Mouse (Mus musculus): ENCODE results near the gene Zdhhc17. TPM values are rescaled to one million over a fixed set of nuclear protein-coding genes. Genes with fewer than 3 reads are reported as not detected.
A peak's percentile ranks its signal among the peaks of the same experiment; 100 is the strongest.

Zdhhc17 gene
- polyA plus RNA-seq, 1 experiment from 2014 or later = 27.0 TPM

- H3K36me3 ChIP-seq (ENCODE audit: insufficient read depth) = no peaks in the 10 kb centered on the region
- H3K4me3 ChIP-seq (ENCODE audit: low read depth, low read length) = no peak overlapping the region
- H3K9ac ChIP-seq = no peak overlapping the region
- no peaks in the 10 kb centered on the region for H3K4me1 ChIP-seq (ENCODE audit: insufficient read depth)
- no peaks in the 10 kb centered on the region for H3K27me3 ChIP-seq (ENCODE audit: insufficient read depth, low read length)
- 90% methylated on average over 3 of the region's 3 CpGs for WGBS
- no peak for TF ChIP-seq CTCF (IDR thresholded peaks at IDR 0.05; ENCODE audit: low read depth)
- H3K4me2 ChIP-seq = no peak overlapping the region
- H3K9me3 ChIP-seq (ENCODE audit: low read depth, low read length) = no peaks in the 10 kb centered on the region
- DNase-seq (no peak), ATAC-seq (ENCODE audit: insufficient read depth) (no peak)
- no peak overlapping the region for H3K27ac ChIP-seq (ENCODE audit: low read depth)
Observed at GRCm38 (mm10) chr10:111013265-111013664, 3.3 kb upstream of the Zdhhc17 start.

- Histone ChIP-seq H3K27me3 (ENCODE audit: insufficient read depth, low read length) (no peaks in the 10 kb centered on the region), H3K9ac (no peak overlapping the region), H3K27ac (ENCODE audit: low read depth) (no peak overlapping the region), H3K4me1 (ENCODE audit: insufficient read depth) (no peaks in the 10 kb centered on the region), H3K9me3 (ENCODE audit: low read depth, low read length) (no peaks in the 10 kb centered on the region), H3K4me2 (no peak overlapping the region), H3K4me3 (ENCODE audit: low read depth, low read length) (no peak overlapping the region), H3K36me3 (ENCODE audit: insufficient read depth) (no peaks in the 10 kb centered on the region)
- DNase-seq = no peak
- no peak for TF ChIP-seq CTCF (IDR thresholded peaks at IDR 0.05; ENCODE audit: low read depth)
- no peak for ATAC-seq (ENCODE audit: insufficient read depth)
- WGBS = 62% methylated on average over 5 of the region's 5 CpGs
Observed at GRCm38 (mm10) chr10:111012496-111013038, 2.6 kb upstream of the Zdhhc17 start.

GRCm38 (mm10) chr10:111011226-111011765 lies 1.4 kb upstream of the Zdhhc17 start:
- H3K36me3 ChIP-seq (ENCODE audit: insufficient read depth) = no peaks in the 10 kb centered on the region
- no peak for ATAC-seq (ENCODE audit: insufficient read depth)
- H3K9ac ChIP-seq = peak overlapping the region; percentile 91
- TF ChIP-seq CTCF (IDR thresholded peaks at IDR 0.05; ENCODE audit: low read depth) = no peak
- H3K4me3 ChIP-seq (ENCODE audit: low read depth, low read length) = peak overlapping the region; percentile 84
- H3K27me3 ChIP-seq (ENCODE audit: insufficient read depth, low read length) = no peaks in the 10 kb centered on the region
- H3K4me1 ChIP-seq (ENCODE audit: insufficient read depth) = no peaks in the 10 kb centered on the region
- WGBS = 2% methylated on average over 14 of the region's 14 CpGs
- peak; percentile 52 for DNase-seq
- peak overlapping the region; percentile 96 for H3K4me2 ChIP-seq
- H3K9me3 ChIP-seq (ENCODE audit: low read depth, low read length) = no peaks in the 10 kb centered on the region
- H3K27ac ChIP-seq (ENCODE audit: low read depth) = no peak overlapping the region; the same call in 1 of the 2 replicates

- no peak for TF ChIP-seq CTCF (IDR thresholded peaks at IDR 0.05; ENCODE audit: low read depth)
- Histone ChIP-seq H3K27me3 (ENCODE audit: insufficient read depth, low read length) (no peaks in the 10 kb centered on the region), H3K4me1 (ENCODE audit: insufficient read depth) (no peaks in the 10 kb centered on the region; the same call in 1 of the 2 replicates), H3K36me3 (ENCODE audit: insufficient read depth) (no peaks in the 10 kb centered on the region), H3K27ac (ENCODE audit: low read depth) (peak overlapping the region; percentile 97), H3K9ac (peak overlapping the region; percentile 91), H3K4me3 (ENCODE audit: low read depth, low read length) (peak overlapping the region; percentile 84), H3K9me3 (ENCODE audit: low read depth, low read length) (no peaks in the 10 kb centered on the region), H3K4me2 (peak overlapping the region; percentile 96)
- under 1% methylated on average over 19 of the region's 19 CpGs for WGBS
- peak; percentile 57 for DNase-seq
- no peak for ATAC-seq (ENCODE audit: insufficient read depth)
Observed at GRCm38 (mm10) chr10:111010480-111011225, 713 bp upstream of the Zdhhc17 start.

- no peaks in the 10 kb centered on the region for H3K36me3 ChIP-seq (ENCODE audit: insufficient read depth)
- peak overlapping the region; percentile 97 for H3K27ac ChIP-seq (ENCODE audit: low read depth)
- peak overlapping the region; percentile 96 for H3K4me2 ChIP-seq
- under 1% methylated on average over 28 of the region's 28 CpGs for WGBS
- H3K9ac ChIP-seq = peak overlapping the region; percentile 91
- no peaks in the 10 kb centered on the region for H3K27me3 ChIP-seq (ENCODE audit: insufficient read depth, low read length)
- H3K4me1 ChIP-seq (ENCODE audit: insufficient read depth) = no peaks in the 10 kb centered on the region; the same call in 1 of the 2 replicates
- H3K4me3 ChIP-seq (ENCODE audit: low read depth, low read length) = peak overlapping the region; percentile 84
- DNase-seq (no peak), ATAC-seq (ENCODE audit: insufficient read depth) (no peak)
- no peak for TF ChIP-seq CTCF (IDR thresholded peaks at IDR 0.05; ENCODE audit: low read depth)
- no peaks in the 10 kb centered on the region for H3K9me3 ChIP-seq (ENCODE audit: low read depth, low read length)
Observed at GRCm38 (mm10) chr10:111009113-111009640, 763 bp downstream of the Zdhhc17 start.

- TF ChIP-seq CTCF (IDR thresholded peaks at IDR 0.05; ENCODE audit: low read depth) = no peak
- Histone ChIP-seq H3K27me3 (ENCODE audit: insufficient read depth, low read length) (no peaks in the 10 kb centered on the region), H3K4me2 (peak overlapping the region; percentile 96; the same call in 1 of the 2 replicates), H3K4me3 (ENCODE audit: low read depth, low read length) (no peak overlapping the region), H3K9me3 (ENCODE audit: low read depth, low read length) (no peaks in the 10 kb centered on the region), H3K36me3 (ENCODE audit: insufficient read depth) (no peaks in the 10 kb centered on the region), H3K4me1 (ENCODE audit: insufficient read depth) (no peaks in the 10 kb centered on the region; the same call in 1 of the 2 replicates), H3K9ac (no peak overlapping the region), H3K27ac (ENCODE audit: low read depth) (no peak overlapping the region)
- no peak for ATAC-seq (ENCODE audit: insufficient read depth)
- 77% methylated on average over 4 of the region's 4 CpGs for WGBS
- DNase-seq = no peak
Observed at GRCm38 (mm10) chr10:111007687-111008086, 2.3 kb downstream of the Zdhhc17 start.

Measured in lung, embryonic 14.5 days (tissue).